Mouse (Mus musculus): Measurements from ENCODE around the gene S100pbp. TPM values are rescaled to one million over a fixed set of nuclear protein-coding genes. Genes with fewer than 3 reads are reported as not detected.

The S100pbp gene
- total and polyA plus RNA-seq, 2 experiments from 2014 or later, result 16.9 to 35.9 TPM

DNA sequence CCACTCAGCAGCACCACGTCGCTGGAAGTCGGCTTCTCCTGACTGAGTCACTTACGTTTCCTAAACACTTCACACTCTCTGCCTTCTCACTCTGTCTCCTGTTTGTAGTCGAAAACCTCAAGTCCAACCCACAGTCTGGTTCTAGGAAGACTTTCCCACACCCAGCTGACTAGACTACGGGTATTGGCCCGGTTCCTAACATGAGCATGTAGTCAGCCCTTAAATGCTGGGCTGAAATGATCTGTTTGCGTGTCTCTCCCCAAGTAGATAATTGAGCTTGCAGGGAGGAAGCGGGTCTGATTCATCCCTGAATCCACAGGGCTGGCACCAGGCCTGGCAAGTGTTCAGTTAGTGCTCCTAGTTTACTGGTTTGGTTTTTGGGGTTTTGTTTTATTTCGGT is 15.1 kb upstream of the S100pbp start:
- peaks cover 61% of the 10 kb centered on the region for H3K36me3 ChIP-seq (ENCODE audit: insufficient read depth, low read length)
- no peaks in the 10 kb centered on the region for H3K4me1 ChIP-seq (ENCODE audit: insufficient read depth, low read length)
- H3K9me3 ChIP-seq (ENCODE audit: low read length), result no peaks in the 10 kb centered on the region
- no peak overlapping the region for H3K27ac ChIP-seq
- 94% methylated on average over 10 of the region's 10 CpGs for WGBS
- H3K27me3 ChIP-seq (ENCODE audit: insufficient read depth, low read length), result no peaks in the 10 kb centered on the region
- TF ChIP-seq CTCF (IDR thresholded peaks at IDR 0.05; ENCODE audit: low read depth), result no peak
- no peak for ATAC-seq
- no peak overlapping the region for H3K4me2 ChIP-seq (ENCODE audit: low read depth, low read length)
- H3K4me3 ChIP-seq (ENCODE audit: low read length), result no peak overlapping the region
- no peak for DNase-seq (ENCODE audit: low spot score)
- H3K9ac ChIP-seq (replicated peaks; ENCODE audit: low read length), result no peak overlapping the region

DNA sequence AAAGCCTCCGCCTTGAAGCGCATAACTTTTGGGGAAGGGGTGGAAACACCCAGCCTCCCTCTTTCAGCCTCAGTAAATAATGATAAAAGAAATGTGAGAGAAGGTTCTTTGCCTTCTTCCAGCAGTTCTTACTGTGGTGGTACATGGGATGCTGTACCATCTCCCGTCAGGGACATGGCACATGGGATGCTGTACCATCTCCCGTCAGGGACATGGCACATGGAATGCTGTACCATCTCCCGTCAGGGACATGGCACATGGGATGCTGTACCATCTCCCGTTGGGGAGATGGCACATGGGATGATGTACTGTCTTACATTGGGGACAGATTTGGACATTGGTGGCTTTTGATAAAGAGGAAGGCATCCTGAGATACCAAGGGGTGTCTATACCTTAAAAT is 8.0 kb upstream of the S100pbp start:
- TF ChIP-seq CTCF (IDR thresholded peaks at IDR 0.05; ENCODE audit: low read depth), result no peak
- no peak for ATAC-seq
- DNase-seq (ENCODE audit: low spot score), result no peak
- H3K9me3 ChIP-seq (ENCODE audit: low read length), result no peaks in the 10 kb centered on the region
- H3K4me1 ChIP-seq (ENCODE audit: insufficient read depth, low read length), result no peaks in the 10 kb centered on the region
- H3K4me3 ChIP-seq (ENCODE audit: low read length), result no peak overlapping the region
- WGBS, result 98% methylated on average over 6 of the region's 6 CpGs
- peaks cover 37% of the 10 kb centered on the region; the same call in 1 of the 2 replicates for H3K36me3 ChIP-seq (ENCODE audit: insufficient read depth, low read length)
- no peak overlapping the region for H3K4me2 ChIP-seq (ENCODE audit: low read depth, low read length)
- H3K9ac ChIP-seq (replicated peaks; ENCODE audit: low read length), result no peak overlapping the region
- H3K27me3 ChIP-seq (ENCODE audit: insufficient read depth, low read length), result no peaks in the 10 kb centered on the region
- no peak overlapping the region for H3K27ac ChIP-seq

DNA sequence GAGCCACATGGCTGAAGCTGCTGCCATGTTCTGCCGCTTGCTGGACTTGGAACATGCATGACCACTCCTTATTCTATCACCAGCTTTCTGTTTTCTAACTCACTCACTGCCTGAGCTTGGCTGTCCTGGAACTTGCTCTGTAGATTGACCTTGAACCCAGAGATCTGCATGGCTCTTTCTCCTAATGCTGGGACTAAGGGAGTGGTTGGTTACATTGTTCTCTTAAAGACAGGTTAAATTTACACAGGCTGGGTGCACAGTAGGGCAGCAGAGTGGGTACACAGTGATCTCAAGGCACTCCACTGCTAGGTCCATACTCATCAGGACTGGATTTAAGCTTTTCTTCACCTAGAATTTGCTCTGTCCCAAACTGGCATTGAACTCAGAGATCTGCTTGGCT is 4.8 kb upstream of the S100pbp start:
- H3K36me3 ChIP-seq (ENCODE audit: insufficient read depth, low read length), result peaks cover 22% of the 10 kb centered on the region; the same call in 1 of the 2 replicates
- no peak overlapping the region for H3K4me2 ChIP-seq (ENCODE audit: low read depth, low read length)
- ATAC-seq (no peak), DNase-seq (ENCODE audit: low spot score) (no peak)
- no peak overlapping the region for H3K27ac ChIP-seq
- 97% methylated on average over 1 of the region's 1 CpGs for WGBS
- H3K9ac ChIP-seq (replicated peaks; ENCODE audit: low read length), result no peak overlapping the region
- TF ChIP-seq CTCF (IDR thresholded peaks at IDR 0.05; ENCODE audit: low read depth), result no peak
- H3K27me3 ChIP-seq (ENCODE audit: insufficient read depth, low read length), result no peaks in the 10 kb centered on the region
- no peaks in the 10 kb centered on the region for H3K9me3 ChIP-seq (ENCODE audit: low read length)
- no peak overlapping the region for H3K4me3 ChIP-seq (ENCODE audit: low read length)
- H3K4me1 ChIP-seq (ENCODE audit: insufficient read depth, low read length), result peaks cover 11% of the 10 kb centered on the region

DNA sequence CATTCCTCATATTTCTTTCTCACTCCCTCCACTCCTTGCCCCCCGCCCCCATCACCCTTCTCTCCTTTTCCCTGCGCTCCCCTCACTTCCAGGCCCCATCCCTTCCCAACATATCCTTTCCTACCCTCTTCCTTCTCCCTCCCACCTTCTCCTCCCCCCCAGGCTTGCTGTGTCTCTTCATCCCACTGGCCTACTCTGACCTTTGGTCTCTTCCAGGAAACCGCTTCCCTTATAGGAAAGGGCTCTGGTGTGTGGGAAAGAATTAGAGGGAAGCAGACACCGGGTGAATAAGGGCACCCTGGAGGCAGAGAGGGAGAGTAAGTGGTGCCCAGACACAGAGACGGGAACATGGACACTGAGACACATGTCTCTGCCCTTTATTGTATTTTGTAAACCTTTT is 2.2 kb upstream of the S100pbp start:
- WGBS, result 77% methylated on average over 5 of the region's 5 CpGs
- Histone ChIP-seq H3K27ac (no peak overlapping the region), H3K4me2 (ENCODE audit: low read depth, low read length) (no peak overlapping the region; the same call in 1 of the 2 replicates), H3K9me3 (ENCODE audit: low read length) (no peaks in the 10 kb centered on the region), H3K27me3 (ENCODE audit: insufficient read depth, low read length) (no peaks in the 10 kb centered on the region), H3K36me3 (ENCODE audit: insufficient read depth, low read length) (peaks cover 10% of the 10 kb centered on the region; the same call in 1 of the 2 replicates), H3K4me3 (ENCODE audit: low read length) (no peak overlapping the region), H3K4me1 (ENCODE audit: insufficient read depth, low read length) (peaks cover 11% of the 10 kb centered on the region), H3K9ac (replicated peaks; ENCODE audit: low read length) (no peak overlapping the region)
- no peak for DNase-seq (ENCODE audit: low spot score)
- no peak for ATAC-seq
- no peak for TF ChIP-seq CTCF (IDR thresholded peaks at IDR 0.05; ENCODE audit: low read depth)

DNA sequence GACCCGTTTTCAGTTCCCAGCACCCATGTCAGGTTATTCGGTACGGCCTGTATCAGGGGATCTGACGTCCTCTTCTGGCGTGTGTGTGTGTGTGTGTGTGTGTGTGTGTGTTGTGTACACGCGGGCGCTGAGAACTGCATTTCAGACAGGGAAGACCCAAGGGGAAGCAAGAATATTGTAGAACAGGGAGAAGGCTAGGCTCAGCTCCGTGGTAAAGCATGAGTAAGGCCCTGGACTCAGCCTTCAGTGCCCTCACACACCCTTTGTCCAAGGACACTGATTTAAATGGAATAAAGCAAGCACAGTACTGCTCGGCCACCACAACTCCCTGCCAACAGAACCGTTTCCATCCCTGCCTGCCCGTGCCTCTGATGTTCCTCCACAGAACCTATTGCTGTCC is 1.0 kb upstream of the S100pbp start:
- Histone ChIP-seq H3K9me3 (ENCODE audit: low read length) (no peaks in the 10 kb centered on the region), H3K27ac (peak overlapping the region; percentile 82), H3K36me3 (ENCODE audit: insufficient read depth, low read length) (0 out of 2 replicates have a peak, but pooled peaks cover 3% of the 10 kb centered on the region), H3K4me2 (ENCODE audit: low read depth, low read length) (peak overlapping the region; percentile 81), H3K9ac (replicated peaks; ENCODE audit: low read length) (peak overlapping the region; percentile 89), H3K4me3 (ENCODE audit: low read length) (peak overlapping the region; percentile 87), H3K27me3 (ENCODE audit: insufficient read depth, low read length) (no peaks in the 10 kb centered on the region), H3K4me1 (ENCODE audit: insufficient read depth, low read length) (peaks cover 11% of the 10 kb centered on the region)
- DNase-seq (ENCODE audit: low spot score), result peak; percentile 18
- 4% methylated on average over 12 of the region's 12 CpGs for WGBS
- TF ChIP-seq CTCF (IDR thresholded peaks at IDR 0.05; ENCODE audit: low read depth), result no peak
- ATAC-seq, result no peak

DNA sequence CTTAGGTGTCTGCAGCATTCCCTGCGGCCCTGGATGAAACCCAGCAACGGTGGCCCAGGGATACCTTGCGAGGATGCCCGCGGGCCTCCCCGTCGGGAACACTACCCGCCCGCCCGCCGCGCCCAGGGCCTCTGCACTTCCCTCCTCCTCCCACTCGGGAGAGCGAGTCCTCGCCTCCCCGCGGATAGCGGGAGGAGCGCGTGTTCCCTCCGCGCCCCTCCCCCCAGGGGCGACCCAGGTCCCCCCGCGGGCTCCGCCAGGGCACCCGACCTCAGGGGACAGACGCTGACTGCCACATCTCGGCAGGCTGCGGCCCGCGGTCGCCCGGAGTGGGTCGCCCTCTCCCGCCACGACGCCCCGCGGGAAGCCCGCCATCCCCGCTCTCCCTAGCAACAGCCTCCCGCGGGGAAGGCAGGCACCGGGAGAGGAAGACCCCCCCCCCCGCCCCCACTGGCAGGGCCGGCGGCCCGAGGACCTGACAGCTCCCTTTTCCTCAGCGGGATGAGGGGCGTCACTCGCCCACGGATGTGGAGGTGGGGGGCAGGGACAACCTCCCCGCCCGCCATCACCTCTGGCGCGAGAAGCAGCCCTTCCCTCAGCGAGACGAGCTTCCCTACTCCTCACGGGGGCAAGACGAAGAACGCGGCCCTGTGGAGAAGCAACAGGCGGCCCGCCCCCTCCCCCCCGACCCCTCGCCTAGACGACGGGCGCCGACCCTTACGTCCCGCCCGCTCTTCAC is 555 bp downstream of the S100pbp start:
- under 1% methylated on average over 64 of the region's 74 CpGs for WGBS
- no peak; the same call in 1 of the 2 replicates for ATAC-seq
- H3K4me2 ChIP-seq (ENCODE audit: low read depth, low read length), result peak overlapping the region; percentile 79
- H3K4me1 ChIP-seq (ENCODE audit: insufficient read depth, low read length), result peaks cover 11% of the 10 kb centered on the region
- no peaks in the 10 kb centered on the region for H3K27me3 ChIP-seq (ENCODE audit: insufficient read depth, low read length)
- H3K27ac ChIP-seq, result peak overlapping the region; percentile 81
- peak; percentile 66 for DNase-seq (ENCODE audit: low spot score)
- H3K9ac ChIP-seq (replicated peaks; ENCODE audit: low read length), result peak overlapping the region; percentile 89
- H3K4me3 ChIP-seq (ENCODE audit: low read length), result peak overlapping the region; percentile 87
- H3K9me3 ChIP-seq (ENCODE audit: low read length), result no peaks in the 10 kb centered on the region
- no peaks in the 10 kb centered on the region for H3K36me3 ChIP-seq (ENCODE audit: insufficient read depth, low read length)
- no peak for TF ChIP-seq CTCF (IDR thresholded peaks at IDR 0.05; ENCODE audit: low read depth)

DNA sequence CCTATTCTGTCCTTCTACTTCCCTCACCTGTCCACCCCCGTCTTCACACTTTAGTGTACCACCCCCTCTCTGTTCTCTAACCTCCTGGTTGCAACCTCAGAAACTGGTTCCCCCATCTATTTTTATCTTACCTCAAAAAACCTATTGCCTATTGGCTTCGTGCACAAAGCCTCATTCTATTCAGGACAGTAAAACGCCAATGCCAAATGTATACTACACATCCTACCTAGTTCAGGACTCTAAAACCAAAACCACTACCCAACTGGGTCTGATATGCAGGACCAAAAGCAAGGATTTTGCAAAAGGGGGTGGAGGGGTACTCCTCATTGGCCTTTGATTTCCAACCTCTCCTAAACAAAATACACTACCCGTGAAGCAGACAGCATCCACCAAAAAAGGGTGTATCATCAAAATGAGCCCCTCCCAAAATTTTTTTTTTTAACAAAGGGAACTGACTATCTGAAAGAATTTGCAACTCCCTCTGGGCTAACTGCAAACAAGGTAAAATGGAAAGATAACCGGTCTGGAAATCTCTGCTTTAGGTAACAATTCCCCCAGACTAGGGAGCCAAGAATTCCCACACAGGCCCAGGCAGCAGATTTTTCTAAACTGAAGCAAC is 1.4 kb downstream of the S100pbp start:
- Histone ChIP-seq H3K9ac (replicated peaks; ENCODE audit: low read length) (peak overlapping the region; percentile 89), H3K4me1 (ENCODE audit: insufficient read depth, low read length) (peaks cover 11% of the 10 kb centered on the region), H3K36me3 (ENCODE audit: insufficient read depth, low read length) (no peaks in the 10 kb centered on the region), H3K9me3 (ENCODE audit: low read length) (no peaks in the 10 kb centered on the region), H3K27ac (peak overlapping the region; percentile 81; the same call in 1 of the 2 replicates), H3K4me2 (ENCODE audit: low read depth, low read length) (peak overlapping the region; percentile 79), H3K27me3 (ENCODE audit: insufficient read depth, low read length) (no peaks in the 10 kb centered on the region), H3K4me3 (ENCODE audit: low read length) (peak overlapping the region; percentile 87)
- TF ChIP-seq CTCF (IDR thresholded peaks at IDR 0.05; ENCODE audit: low read depth), result no peak
- WGBS, result 44% methylated on average over 5 of the region's 5 CpGs
- DNase-seq (ENCODE audit: low spot score) (no peak), ATAC-seq (no peak)
